Mouse (Mus musculus) stomach, embryonic 15.5 days (tissue): ENCODE measurements around the gene Vmn1r160. TPM values are rescaled to one million over a fixed set of nuclear protein-coding genes. Genes with fewer than 3 reads are reported as not detected.
"Not testable (repeated sequence)": the region's sequence is repeated elsewhere in the genome, so short reads cannot be mapped to it uniquely, and the experiment has no call there.

Experiments
- ATAC-seq: fragments of 200-750 bp; cut with Nextera tagmentation; 2 replicates; pipeline ENCODE4 v1.8.0; 2017; ENCODE audit warnings: low read depth, moderate number of reproducible peaks, moderate TSS enrichment; ENCODE audit not compliant: insufficient read depth, low FRiP score
- H3K27ac ChIP-seq: fragments of 300-500 bp; sonication (generic); 2 replicates; pipeline ENCODE4 v1.5.1; 2015; ENCODE audit warnings: mild to moderate bottlenecking, inconsistent platforms
- H3K27me3 ChIP-seq: fragments of 300-500 bp; sonication (generic); replicated peaks from 2 replicates; pipeline ENCODE4 v1.6.1; 2015; ENCODE audit warnings: inconsistent platforms
- H3K36me3 ChIP-seq: fragments of 300-500 bp; sonication (generic); 2 replicates; pipeline ENCODE4 v1.6.1; 2015; ENCODE audit warnings: inconsistent platforms
- H3K4me1 ChIP-seq: fragments of 300-500 bp; sonication (generic); 2 replicates; pipeline ENCODE4 v1.6.1; 2015; ENCODE audit warnings: inconsistent platforms
- H3K4me2 ChIP-seq: fragments of 300-500 bp; sonication (generic); 2 replicates; pipeline ENCODE4 v1.6.1; 2015; ENCODE audit warnings: mild to moderate bottlenecking, inconsistent platforms
- H3K4me3 ChIP-seq: fragments of 300-500 bp; sonication (generic); replicated peaks from 2 replicates; pipeline ENCODE4 v1.5.1; 2015; ENCODE audit warnings: inconsistent platforms
- H3K9ac ChIP-seq: fragments of 300-500 bp; sonication (generic); 2 replicates; pipeline ENCODE4 v1.6.1; 2015; ENCODE audit warnings: inconsistent platforms
- H3K9me3 ChIP-seq: fragments of 300-500 bp; sonication (generic); 2 replicates; pipeline ENCODE4 v1.6.1; 2016; ENCODE audit warnings: inconsistent platforms
- WGBS: fragments of 180-500 bp; shearing (Covaris S2); methylation state at CpG from one replicate; pipeline ENCODE4 v1.1.7; 2015; 5-methylcytosine and 5-hydroxymethylcytosine counted together
- polyA plus RNA-seq: library from polyadenylated mRNA; unstranded; fragments of >200 nt; fragmentation: Nextera tagmentation; extraction: Ambion mirVana; gene quantifications from 2 replicates; pipeline ENCODE4 v1.2.1, GENCODE M21; 2015

Gene Vmn1r160
- not detected in 2 replicates for polyA plus RNA-seq

GRCm38 (mm10) chr7:22870924-22871323 is at the start of gene Vmn1r160:
Vmn1r160 (plus strand) TSS chr7:22871224.
- not testable (repeated sequence) for H3K27me3 ChIP-seq, H3K4me1 ChIP-seq, H3K4me3 ChIP-seq, H3K9me3 ChIP-seq, ATAC-seq, H3K4me2 ChIP-seq, H3K9ac ChIP-seq, H3K27ac ChIP-seq, H3K36me3 ChIP-seq
- WGBS = 19% methylated on average over 1 of the region's 3 CpGs

DNA sequence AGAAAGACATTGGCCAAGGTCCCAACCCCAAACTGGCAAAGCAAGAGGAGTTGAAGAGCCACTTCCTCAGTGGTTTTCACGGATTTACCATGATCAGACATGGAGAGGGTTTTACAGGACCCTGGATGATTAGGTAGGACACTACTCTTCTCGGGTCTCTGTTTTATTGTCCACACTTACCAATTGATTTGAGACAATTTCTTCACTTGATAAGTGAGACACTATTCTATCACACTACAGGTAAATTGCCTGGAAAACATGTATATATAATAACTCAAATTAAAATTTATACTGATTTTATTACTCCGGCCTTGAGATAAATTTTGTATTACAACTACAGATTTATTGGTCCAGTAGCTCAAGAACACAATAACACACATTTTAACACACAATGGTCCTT is 27.5 kb upstream of the Vmn1r160 start, which contains the start of gene Vmn1r159:
Gene Vmn1r159, minus strand, starts transcription at position 101 of the 400 bp plus-strand sequence.
- not testable (repeated sequence) for H3K9ac ChIP-seq, H3K4me1 ChIP-seq, H3K9me3 ChIP-seq, ATAC-seq, H3K27ac ChIP-seq, H3K4me2 ChIP-seq, H3K36me3 ChIP-seq, H3K27me3 ChIP-seq, H3K4me3 ChIP-seq
- 71% methylated on average over 3 of the region's 3 CpGs for WGBS

Other genes starting within 250 kb of the Vmn1r160 start
- not detected in 2 replicates for gene Vmn1r155, start 213.2 kb upstream of the Vmn1r160 start, polyA plus RNA-seq
- not detected in 2 replicates for gene Gm8693, start 178.9 kb upstream of the Vmn1r160 start, polyA plus RNA-seq
- gene Gm4567, start 151.5 kb upstream of the Vmn1r160 start, polyA plus RNA-seq = not detected in 2 replicates
- not detected in 2 replicates for gene Vmn1r157, start 109.5 kb upstream of the Vmn1r160 start, polyA plus RNA-seq
- not detected in 2 replicates for gene Vmn1r158, start 80.4 kb upstream of the Vmn1r160 start, polyA plus RNA-seq
- gene Vmn1r159, start 27.6 kb upstream of the Vmn1r160 start, polyA plus RNA-seq = not detected in 2 replicates
- not detected in 2 replicates for gene Gm4214, start 113.4 kb downstream of the Vmn1r160 start, polyA plus RNA-seq
- gene Gm4216, start 148.7 kb downstream of the Vmn1r160 start, polyA plus RNA-seq = not detected in 2 replicates
- gene Vmn1r163, start 184.3 kb downstream of the Vmn1r160 start, polyA plus RNA-seq = not detected in 2 replicates
- gene Gm8720, start 196.2 kb downstream of the Vmn1r160 start, polyA plus RNA-seq = not detected in 2 replicates